Mouse (Mus musculus) right cerebral cortex, adult 2 months (tissue): ENCODE data around the gene Spsb2.
A peak's percentile ranks its signal among the peaks of the same experiment; 100 is the strongest.
"Not testable (repeated sequence)": the region's sequence is repeated elsewhere in the genome, so short reads cannot be mapped to it uniquely, and the experiment has no call there.

Source experiments
- DNase-seq, 2 experiments: peaks; one replicate each; pipeline ENCODE4 v3.0.0; 2021 to 2022; ENCODE audit warnings: low spot score in 2 of 2

Spsb2 gene

DNA sequence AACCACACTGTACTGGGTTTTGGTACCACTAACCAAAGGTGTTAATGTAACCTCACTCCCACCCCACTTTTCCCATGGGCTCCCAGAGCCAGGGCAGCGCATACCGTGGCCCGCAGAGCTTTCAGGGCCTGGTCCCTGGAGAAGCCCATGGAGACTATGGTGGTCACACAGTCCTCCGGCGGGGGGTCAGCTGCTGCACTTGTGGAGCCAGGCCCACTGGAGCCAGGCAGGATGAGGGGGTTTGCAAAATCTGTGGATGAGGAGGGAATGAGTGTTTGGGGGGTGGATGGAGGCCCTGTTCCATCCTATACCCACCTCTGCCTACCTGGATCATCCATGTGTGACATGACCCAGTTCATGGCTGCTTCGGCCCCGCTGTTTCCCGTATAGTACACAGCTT is 9.1 kb downstream of the Spsb2 start:
- no peak for DNase-seq

DNA sequence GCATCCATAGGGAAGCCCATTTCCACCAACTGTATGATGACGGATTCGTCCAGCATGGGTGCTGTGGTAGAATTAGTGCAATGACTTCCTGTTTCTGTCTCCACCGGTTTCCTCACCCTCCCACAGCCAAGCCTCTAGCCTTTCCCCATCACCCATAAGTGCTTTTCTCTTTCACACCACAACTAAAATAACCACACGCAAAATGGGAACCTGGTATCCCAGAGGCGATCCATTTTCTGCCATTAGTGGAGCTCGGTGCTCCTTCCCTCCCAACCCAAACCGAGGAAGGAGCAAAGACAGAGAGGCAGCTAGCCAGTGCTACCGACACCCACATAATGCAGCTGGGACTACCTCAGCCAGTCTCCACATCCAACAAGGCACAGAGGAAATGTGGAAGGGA is 9.5 kb downstream of the Spsb2 start:
- DNase-seq, result peak in 1 of 2 experiments; percentile 39

DNA sequence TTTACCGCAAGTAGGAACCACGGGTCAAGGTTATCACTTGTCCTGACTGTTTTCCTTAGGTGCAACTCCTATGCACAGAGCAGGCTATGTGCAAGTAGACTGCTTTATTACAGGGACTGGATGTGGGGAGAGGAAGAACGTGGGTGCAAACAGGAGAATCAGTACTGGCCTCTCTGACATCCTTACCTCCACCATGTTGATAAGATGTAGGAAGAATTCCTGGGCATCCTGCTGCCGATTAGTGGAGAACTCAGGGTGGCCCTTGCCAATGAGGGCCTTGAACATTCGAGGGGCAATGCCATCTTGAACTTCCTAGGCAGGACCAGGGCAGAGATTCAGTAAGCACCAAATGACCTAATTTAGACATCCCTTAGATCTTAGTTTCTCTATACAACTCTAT is 12.4 kb downstream of the Spsb2 start:
- DNase-seq, result no peak

DNA sequence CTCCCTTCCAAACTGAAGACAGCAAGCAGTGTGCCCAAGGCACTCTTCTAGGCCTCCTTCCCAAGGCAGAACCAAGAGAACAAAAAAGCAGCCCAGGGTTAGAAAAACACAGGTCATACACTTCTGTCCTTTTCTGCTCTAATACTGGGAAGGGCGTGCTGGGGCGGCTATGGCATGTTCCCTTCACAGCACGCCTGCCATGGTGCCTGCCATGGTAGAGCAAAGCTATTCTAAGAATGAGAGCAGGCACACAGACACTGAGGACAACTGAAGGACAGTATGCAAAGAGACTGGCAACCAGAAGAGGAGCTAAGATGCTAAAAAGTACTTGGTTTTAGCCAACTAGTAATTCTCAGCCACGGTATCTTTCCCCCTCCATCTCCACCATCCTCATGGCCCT is 13.6 kb downstream of the Spsb2 start:
- DNase-seq, result no peak

DNA sequence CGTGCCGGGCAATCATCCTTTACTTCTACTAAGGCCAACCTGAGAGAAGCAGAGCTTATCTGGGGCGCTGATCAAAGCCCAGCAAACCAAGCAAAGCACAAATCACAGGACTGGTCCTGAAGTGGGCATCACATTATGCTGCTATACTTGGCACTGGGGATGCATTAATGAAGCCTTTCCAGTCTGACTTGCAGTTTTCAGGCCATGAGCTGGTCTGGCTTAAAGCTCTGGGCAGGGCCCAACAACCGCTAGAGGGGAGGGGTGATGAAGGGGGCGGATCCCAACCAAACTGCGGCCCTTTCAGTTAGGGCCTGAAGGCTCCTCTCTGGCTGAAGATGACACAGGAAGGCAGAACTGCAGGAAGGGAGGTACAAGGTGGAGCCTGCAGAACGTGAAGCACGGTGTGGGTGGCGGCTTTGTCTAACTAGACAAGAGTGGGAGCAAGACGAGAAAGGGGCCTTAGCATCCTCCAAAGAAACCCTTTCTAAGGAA is 19.7 kb downstream of the Spsb2 start:
- DNase-seq, result peak; percentile 44 to 47

DNA sequence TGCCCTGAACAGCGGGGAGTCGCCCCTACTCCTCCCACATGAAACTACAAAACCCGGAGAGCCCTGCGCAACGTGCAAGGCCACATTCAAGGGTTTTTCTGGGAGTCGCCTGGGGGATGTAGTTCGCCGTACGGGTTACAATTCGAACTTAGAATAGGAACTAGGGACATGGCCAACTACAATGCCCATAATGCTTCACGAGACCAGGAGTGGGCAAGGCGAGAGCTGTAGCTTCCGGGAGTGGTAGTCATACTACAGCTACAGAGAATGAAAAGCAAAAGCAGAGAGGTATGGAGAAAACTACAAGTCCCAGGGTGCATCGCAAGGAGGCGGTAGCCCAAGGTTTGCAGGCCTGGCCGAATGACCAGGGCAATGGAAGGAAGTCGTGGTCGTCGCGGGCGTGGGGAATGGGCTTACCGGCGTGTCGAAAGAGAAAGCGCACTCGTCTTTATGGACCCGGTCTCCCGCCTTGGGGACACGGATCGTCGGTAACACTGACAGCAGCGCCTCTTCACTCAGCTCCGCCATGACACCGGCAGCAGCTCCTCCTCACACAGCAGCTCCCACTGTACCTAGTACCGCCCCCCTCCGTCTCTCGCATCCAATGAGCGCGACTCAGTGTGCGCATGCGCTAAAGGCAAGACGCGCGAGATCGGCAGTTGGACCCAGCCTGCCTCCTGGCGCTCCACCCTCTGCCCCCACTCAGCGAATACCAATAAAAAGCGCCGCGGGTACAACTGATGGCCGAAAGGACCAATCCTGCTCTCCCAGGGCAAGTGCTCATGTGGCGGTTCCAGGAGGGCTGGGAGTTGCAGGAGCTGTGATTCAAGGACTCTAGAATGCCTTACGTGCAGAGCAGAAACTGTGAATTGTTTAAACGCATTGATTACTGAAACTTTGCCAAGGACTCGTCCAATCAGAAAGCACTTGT is 20.7 kb downstream of the Spsb2 start, which contains the start of the genes Usp5 and Cdca3:
Usp5 (minus strand) TSS at position 617 of the 931 bp plus-strand sequence.
Cdca3 (plus strand) TSS at position 680 of the 931 bp plus-strand sequence.
- DNase-seq, result peak; percentile 99

DNA sequence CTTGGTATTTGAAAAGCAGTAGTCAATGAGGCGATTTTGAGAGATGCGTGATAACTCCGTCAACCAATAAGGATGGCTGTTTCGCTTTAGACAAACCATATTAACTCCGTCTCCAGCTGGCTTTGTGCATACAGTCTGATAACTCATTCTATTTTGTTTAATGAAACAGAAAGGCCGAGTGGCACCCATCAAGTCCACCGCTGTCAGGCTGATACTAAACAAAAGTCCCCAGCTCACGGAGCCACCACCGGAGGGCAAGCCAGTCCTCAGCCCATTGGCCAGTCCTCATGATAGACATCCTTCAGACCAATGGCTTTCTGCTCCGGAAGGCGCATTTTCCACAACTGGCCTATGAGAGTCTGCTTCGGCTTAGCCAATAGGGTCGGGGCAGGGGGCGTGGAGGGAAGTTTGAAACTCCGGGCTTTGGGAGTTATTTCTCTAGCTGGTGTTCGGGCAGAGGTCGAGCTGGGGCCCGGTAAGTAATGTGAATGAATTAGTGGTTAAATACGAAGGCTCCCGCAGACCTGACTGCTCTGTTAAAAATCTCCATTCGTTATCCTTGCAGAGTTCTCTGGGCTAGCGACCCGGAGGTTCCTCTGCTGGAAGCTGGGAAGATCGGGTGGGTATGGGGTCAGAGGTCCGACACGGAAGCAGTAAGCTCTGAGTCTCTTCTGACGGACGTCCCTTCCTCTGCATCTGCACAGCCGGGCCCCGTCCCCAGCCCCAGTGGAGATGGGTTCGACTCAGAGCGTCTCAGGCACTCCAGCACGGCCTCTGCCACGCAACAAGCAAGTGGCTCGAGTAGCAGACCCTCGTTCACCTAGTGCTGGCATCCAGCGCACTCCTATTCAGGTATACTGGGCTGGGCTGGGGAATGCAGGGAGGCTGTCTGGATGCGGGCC is 21.6 kb downstream of the Spsb2 start:
- DNase-seq, result peak; percentile 94 to 95

DNA sequence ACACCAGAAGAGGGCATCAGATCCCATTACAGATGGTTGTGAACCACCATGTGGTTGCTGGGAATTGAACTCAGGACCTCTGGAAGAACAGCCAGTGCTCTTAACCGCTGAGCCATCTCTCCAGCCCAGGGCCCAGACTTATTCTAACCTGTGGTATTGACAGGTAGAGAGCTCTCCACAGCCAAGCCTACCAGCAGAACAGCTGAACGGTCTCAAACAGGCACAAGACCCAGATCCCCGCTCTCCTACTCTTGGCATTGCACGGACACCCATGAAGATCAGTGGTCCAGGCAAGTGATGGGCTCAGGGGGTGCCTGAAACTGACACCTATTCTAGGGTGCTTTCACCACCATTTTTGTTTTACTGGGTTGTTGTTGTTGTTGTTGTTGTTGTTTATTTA is 22.7 kb downstream of the Spsb2 start:
- DNase-seq, result not testable (repeated sequence)

DNA sequence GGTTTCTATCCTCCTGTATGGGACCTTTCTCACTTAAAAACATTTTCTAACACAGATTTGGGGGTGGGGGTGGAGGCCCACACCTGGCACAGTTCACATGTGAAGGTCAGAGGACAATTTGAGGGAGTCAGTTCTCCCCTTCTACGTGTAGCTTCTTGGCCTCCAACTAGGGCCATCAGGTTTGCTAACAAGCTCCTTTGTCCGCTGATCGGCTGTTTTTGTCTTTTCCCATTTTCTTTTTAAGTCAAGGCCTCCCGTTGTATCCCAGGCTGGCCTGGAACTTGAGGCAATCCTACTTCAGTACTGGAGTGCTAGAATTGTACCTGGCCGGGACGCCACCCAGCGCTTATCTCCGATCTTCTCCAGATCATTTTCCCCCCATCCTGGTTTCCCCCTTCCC is 23.2 kb downstream of the Spsb2 start:
- no peak for DNase-seq

DNA sequence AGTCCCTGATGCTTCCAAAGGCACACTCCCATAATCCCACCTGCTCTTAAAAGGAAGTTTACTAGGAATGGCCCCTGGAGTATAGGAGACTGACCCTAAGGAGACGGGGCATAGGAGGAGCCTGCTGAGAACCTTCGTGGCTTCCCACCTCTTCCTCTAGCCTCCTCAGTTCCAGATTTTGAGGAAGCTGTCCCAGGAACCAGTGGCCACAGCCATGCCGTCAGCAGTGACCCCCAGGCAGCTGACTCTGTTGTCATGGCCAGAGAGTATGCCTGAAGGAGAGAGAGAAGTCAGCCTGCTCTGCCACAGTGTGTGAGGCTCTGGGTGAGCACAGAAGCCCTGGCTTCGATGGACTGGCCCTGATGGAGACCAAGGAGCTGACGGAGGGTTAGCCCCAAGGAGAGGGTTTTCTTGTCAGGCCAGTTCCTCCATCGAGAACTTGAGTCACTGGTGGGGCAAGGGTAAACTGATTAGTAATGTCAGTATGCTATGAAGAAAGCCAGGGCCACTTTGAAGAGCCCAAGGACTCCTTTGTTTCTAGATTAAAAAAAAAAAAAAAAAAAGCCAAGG is 26.1 kb downstream of the Spsb2 start:
- no peak for DNase-seq

DNA sequence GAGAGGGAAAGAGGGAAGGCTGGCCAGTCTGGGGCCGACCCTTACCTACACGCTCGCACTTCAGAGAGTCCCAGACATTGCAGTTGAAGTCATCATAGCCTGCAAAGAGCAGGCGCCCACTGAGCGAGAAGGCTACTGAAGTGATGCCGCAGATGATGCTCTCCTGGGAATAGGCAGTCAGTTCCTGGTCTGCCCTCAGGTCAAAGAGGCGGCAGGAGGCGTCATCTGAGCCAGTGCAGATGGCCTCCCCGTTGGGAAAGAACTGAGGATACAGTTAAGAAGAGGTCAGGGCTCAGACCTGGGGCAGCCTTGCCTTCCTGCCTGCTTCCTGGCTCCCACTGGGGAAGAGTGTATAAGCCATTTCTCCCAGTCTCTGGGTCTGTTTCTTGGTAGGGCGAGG is 27.1 kb downstream of the Spsb2 start:
- no peak for DNase-seq

DNA sequence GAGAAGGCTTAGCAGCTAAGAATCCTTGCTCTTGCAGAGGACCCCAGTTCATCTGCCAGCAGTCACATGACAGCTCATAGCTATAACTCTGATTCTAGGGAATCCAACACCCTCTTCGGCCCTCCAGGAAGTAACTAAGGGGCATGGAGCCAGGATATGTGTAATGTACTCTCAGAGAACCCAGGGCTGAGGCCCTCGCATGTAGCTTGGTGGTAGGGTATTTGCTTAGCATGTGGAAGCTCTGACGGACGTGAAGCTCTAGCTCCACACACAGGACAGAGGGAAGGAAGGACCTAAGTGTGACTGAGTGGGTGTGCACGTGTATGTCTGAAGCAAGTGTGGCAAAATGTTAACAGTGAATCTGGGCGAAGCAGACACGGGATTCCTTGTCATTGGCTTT is 27.9 kb downstream of the Spsb2 start:
- peak in 1 of 2 experiments; percentile 19 for DNase-seq

DNA sequence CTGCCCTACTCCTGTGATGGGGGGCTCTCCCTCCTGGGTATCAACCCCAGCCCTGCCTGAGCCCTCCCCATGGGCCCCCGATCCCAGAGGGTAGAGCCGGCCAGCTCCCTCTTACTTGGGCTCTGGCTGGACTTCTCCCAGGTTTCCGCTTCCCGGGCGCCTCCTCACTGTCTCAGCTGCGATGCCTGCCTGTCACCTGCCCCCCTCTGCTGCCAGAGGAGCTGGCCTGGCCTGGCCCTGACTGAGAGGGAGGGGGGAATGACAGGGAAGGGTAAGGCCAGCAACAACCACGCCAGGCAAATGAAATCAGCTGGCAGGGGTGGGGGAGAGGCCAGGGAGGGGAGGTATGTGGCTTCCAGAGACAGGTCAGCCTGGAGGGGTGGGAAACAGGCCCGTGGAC is 31.3 kb downstream of the Spsb2 start:
- DNase-seq, result no peak

DNA sequence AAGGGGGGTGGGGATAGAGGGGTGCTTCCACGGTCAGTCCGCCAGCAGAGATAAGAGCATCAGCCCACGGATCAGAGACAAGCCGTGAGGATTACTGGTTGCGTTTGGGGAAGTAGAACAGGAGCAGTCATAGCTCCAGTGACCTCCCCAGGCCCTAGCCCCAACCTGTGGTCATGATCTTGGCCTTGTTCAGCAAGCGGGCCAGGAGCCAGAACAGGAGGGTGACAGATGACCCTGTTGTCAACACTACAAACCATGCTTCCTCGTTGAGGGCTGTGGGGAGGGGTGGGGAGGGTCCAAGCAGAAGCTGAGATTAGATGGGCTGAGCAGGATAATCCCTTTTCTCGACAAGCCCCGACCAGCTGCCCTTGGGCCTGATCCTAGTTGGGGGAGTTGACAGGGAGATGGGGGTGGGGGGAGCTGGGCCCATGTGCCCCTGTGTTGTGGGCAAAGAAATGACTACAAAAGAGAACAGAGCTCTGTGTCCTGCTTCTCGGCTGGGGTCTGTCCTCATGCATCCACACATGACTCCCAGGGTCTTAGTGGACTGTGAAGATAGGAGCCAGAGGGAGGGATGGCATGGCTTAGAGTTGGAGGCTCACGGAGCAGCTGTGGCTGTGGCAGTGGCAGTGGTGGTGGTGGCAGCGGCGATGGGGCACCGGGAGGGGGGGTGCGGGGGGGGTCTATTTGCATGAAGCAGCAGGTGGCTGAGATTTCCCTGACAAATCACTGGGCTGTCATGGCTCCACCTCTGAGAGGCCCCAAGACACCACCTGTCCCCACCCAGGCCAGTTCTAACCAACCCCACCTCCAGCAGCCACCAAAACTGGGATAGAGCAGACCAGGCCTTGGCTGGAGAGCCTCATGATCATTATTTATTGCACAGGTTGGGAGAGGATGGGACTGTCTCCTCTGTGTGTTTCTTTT is 32.0 kb downstream of the Spsb2 start, which contains the start of gene Gnb3:
Gnb3 (minus strand) TSS at position 35 of the 927 bp plus-strand sequence.
- DNase-seq, result no peak

DNA sequence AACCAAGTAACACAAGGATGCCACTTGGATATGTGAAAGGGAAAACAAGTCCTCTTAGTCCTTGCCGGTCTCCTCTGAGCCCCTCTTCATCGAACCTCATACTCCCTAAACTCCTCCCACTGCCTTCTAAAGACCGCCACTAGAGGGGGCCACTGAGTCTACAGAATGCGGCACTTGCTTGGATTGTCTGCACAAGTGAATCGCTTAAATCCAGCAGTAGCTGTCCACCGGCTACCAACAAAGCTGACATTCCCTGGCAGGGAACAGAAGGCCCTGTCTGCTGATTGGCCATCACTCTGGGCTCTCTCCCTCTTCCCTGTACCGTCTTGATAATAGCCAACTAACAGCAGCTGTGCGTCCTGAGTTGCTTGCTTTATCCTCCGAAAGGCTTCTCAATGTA is 38.8 kb downstream of the Spsb2 start:
- DNase-seq, result peak; percentile 97 to 98

DNA sequence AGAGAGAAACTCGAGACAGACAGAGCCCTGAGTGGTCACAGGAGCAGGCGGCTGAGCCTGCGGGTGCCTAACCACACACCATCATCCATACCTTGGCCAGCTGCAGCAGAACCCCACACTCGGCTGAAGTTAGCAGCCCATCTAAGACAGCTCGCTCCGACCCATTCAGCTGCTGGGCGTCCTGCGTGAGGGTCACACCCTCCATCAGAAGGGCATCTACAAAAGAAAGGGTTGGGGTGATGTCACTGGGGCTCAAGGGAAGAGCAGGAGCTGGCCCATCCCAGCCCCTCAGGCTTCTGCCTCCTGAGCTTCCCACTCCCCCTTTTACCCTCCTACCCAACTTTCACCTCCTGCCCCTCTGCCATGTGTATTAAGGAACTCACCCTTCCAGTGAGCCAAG is 42.1 kb downstream of the Spsb2 start:
- DNase-seq, result no peak

DNA sequence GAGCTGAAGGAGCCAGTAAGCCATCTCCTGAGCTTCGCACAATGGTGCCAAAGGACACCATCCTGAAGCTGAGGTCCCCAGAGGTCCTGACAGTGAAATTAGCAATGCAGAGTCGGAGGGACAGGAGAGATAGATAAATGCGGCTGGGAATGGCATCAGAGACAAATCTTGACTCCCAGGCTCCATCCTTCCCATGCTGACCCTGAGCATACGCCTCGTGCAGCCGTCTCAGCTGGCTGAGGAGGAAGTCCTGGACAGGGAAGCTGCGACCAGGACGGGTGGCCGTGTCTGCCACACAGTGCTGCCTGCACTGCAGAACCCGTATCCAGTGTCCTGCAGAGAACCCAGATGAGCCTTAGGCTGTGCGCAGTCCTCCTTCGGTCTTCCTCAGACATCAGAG is 46.2 kb downstream of the Spsb2 start:
- DNase-seq, result no peak

DNA sequence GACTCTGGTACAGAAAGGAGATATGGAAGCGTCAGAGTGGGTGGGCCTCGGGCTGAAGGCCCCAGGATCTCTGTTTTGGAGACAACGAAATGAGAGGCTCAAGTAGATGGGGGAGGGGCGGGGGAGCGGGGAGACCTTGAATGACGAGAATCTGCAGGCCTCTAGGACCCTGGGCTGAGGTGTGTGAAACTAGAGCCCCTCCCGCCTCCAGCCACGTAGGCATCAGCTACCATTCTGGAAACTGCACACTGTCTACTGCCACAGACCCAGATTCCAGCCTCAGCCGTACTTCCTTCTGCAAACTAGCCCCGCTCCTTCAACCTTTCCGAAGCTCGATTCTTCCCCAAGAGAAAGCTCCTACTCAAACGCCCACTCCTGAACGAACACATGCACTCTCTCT is 47.9 kb downstream of the Spsb2 start:
- DNase-seq, result peak; percentile 47 to 63

DNA sequence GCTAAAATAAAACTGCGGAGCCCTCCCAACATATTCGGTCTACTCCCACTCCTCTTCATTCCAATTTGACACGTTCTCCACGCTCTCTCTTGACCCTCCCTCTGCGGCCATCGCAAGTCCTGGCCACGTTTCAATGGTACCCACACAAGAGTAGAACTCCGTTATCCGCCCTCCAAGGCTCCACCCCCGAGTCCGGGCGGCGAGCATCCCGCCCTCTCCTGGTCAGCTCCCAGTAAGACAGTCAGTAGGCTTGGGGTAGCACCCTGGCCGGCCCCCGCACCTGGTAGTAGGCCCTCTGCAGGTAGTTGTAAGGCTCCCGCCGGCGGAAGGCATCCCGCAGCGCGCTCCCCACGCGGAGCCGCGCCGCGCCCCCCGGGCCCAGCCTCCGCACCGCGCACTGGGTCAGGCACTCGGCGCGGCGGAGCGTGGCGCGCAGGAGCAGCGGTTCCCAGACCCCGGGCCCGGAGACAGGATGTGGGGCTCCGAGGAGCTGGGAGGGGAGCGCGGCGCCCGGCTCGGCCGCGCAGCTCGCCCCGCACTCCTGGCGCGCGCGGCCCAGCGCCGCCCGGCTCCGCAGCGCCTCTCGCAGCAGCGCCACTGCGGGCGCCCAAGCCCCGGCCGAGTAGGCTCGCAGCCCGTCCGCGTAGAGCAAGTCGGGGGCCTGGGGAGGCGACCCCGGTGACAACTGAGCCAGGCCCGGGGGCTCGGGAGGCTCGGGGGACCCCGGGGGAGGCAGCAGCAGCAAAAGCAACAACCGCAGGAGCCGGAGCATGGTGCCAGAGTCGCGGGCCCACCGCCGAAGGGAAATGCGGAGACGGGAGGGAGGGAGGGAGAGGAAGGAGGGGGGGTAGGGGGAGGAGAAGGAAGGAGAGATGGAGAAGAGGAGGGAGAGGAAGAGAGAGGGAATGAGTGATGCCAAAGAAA is 48.7 kb downstream of the Spsb2 start, which contains the start of gene P3h3:
P3h3 (minus strand) TSS at position 837 of the 924 bp plus-strand sequence.
- DNase-seq, result peak; percentile 82 to 83
